ENCODE assay signal across 8 mouse cellular contexts in genomic region chr2:154372842-154373500, GRCm38 (mm10). TPM values are rescaled to one million over a fixed set of nuclear protein-coding genes. Genes with fewer than 3 reads are reported as not detected.
DNase-seq lines count a peak whose midpoint lies in the region; ATAC-seq and TF ChIP-seq lines count a peak whose summit lies in the region.

Gene Cdk5rap1 (minus strand): TSS chr2:154373010.

- DNase-seq in adrenal gland, adult 8-10 months, result no peak
- no peak for DNase-seq in adrenal gland, adult 18-20 months (ENCODE audit: low spot score in 2 of 2)
- DNase-seq in spleen, adult 2 months (ENCODE audit: low read depth in 1 of 2, low spot score in 2 of 2), result no peak
- no peak for DNase-seq in spleen, postnatal 14 days (ENCODE audit: low spot score in 2 of 2)
- DNase-seq in gonadal fat pad, adult 2 months (ENCODE audit: low read depth), result no peak
- no peak for DNase-seq in layer of hippocampus, postnatal 14 days (ENCODE audit: low spot score in 2 of 2)
- no peak for DNase-seq in right cerebral cortex, postnatal 14 days

- peak within 1 kb of the TSS; percentile 81 for H3K4me2 ChIP-seq in midbrain, embryonic 15.5 days

- H3K27me3 ChIP-seq in spleen, adult 2 months (ENCODE audit: control insufficient read depth, insufficient read depth, low read length), result no peaks in the 10 kb centered on the region
- H3K27me3 ChIP-seq in midbrain, embryonic 15.5 days (replicated peaks), result no peaks in the 10 kb centered on the region

- WGBS in spleen, adult 2 months, result 23% methylated on average over 9 of the region's 9 CpGs
- 9% methylated on average over 9 of the region's 9 CpGs for WGBS in midbrain, embryonic 15.5 days

- no peaks in the 10 kb centered on the region for H3K36me3 ChIP-seq in spleen, adult 2 months (ENCODE audit: control insufficient read depth, insufficient read depth, low read length)
- no peaks in the 10 kb centered on the region for H3K36me3 ChIP-seq in midbrain, embryonic 15.5 days (replicated peaks)

- peaks cover 3% of the 10 kb centered on the region; the same call in 1 of the 2 replicates for H3K4me1 ChIP-seq in spleen, adult 2 months (ENCODE audit: control insufficient read depth, insufficient read depth, insufficient read length)
- peaks cover 10% of the 10 kb centered on the region for H3K4me1 ChIP-seq in midbrain, embryonic 15.5 days

- peak within 1 kb of the TSS; percentile 97 for H3K9ac ChIP-seq in midbrain, embryonic 15.5 days

- no peaks in the 10 kb centered on the region for H3K9me3 ChIP-seq in midbrain, embryonic 15.5 days

- no peak for TF ChIP-seq CTCF in spleen, adult 2 months (IDR thresholded peaks at IDR 0.05; ENCODE audit: extremely low read depth, insufficient read depth, insufficient read length, insufficient replicate concordance)

- TF ChIP-seq POLR2A in spleen, adult 2 months (IDR thresholded peaks at IDR 0.05; ENCODE audit: low read depth, low read length), result no peak

- peak within 1 kb of the TSS; percentile 99 for H3K4me3 ChIP-seq in spleen, adult 2 months (ENCODE audit: extremely low read depth, insufficient read depth, insufficient read length)
- H3K4me3 ChIP-seq in midbrain, embryonic 15.5 days, result peak within 1 kb of the TSS; percentile 93

- H3K27ac ChIP-seq in spleen, adult 2 months (ENCODE audit: insufficient read depth, low read length), result peak within 1 kb of the TSS; percentile 85
- peak within 1 kb of the TSS; percentile 84 for H3K27ac ChIP-seq in midbrain, embryonic 15.5 days

- peak; percentile 35 for ATAC-seq in midbrain, embryonic 15.5 days (replicated peaks)

RNA-seq across cellular contexts. Expression of gene Cdk5rap1, which starts in this region (rescaled TPM):
- 10 to 100 TPM; 13.7 to 25.4 (median 18.6) TPM for total RNA-seq in adrenal gland, adult 8-10 months (2022)
- total RNA-seq in adrenal gland, adult 18-20 months (2021), result 10 to 100 TPM in 1 of 2 experiments, 1 to 10 TPM in 1; 9.3 to 13.6 TPM
- polyA plus RNA-seq in spleen, adult 2 months (2012; rRNA removed), result 6.9 and 8.3 TPM in 2 replicates
- polyA plus RNA-seq in gonadal fat pad, adult 2 months (2012; rRNA removed), result 12.0 and 13.4 TPM in 2 replicates
- total RNA-seq in layer of hippocampus, postnatal 14 days (2021), result 10 to 100 TPM; 14.4 to 16.0 TPM
- 14.0 and 16.5 TPM in 2 replicates for polyA plus RNA-seq in midbrain, embryonic 15.5 days (2015; fragmentation: Nextera tagmentation; extraction: Ambion mirVana)
